Mouse (Mus musculus): ENCODE measurements around the gene Olfr116. TPM values are rescaled to one million over a fixed set of nuclear protein-coding genes. Genes with fewer than 3 reads are reported as not detected.

The Olfr116 gene
- not detected in 2 replicates for polyA plus RNA-seq (2012; rRNA removed)

GRCm38 (mm10) chr17:37627009-37627408 is at the start of gene Olfr116, which contains the start of gene Olfr115:
Olfr116 (minus strand) TSS chr17:37627199.
Olfr115 (minus strand) TSS chr17:37627109.
- DNase-seq (ENCODE audit: extremely low spot score in 1 of 2, low spot score in 1 of 2) = no peak

GRCm38 (mm10) chr17:37666688-37667087 is 39.7 kb upstream of the Olfr116 start, which contains the start of gene Olfr118:
Olfr118 (plus strand) TSS chr17:37666988.
- DNase-seq (ENCODE audit: extremely low spot score in 1 of 2, low spot score in 1 of 2) = no peak

GRCm38 (mm10) chr17:37663682-37664081 is 36.7 kb upstream of the Olfr116 start, which contains the start of gene Olfr117:
Olfr117 (minus strand) TSS chr17:37663782.
- DNase-seq (ENCODE audit: extremely low spot score in 1 of 2, low spot score in 1 of 2) = no peak

GRCm38 (mm10) chr17:37592643-37593042 is 34.4 kb downstream of the Olfr116 start, which contains the start of gene Olfr114:
Olfr114 (minus strand) TSS chr17:37592743.
- DNase-seq (ENCODE audit: extremely low spot score in 1 of 2, low spot score in 1 of 2) = no peak

GRCm38 (mm10) chr17:37577563-37577962 is 49.4 kb downstream of the Olfr116 start, which contains the start of gene Olfr113:
Olfr113 (minus strand) TSS chr17:37577663.
- no peak for DNase-seq (ENCODE audit: extremely low spot score in 1 of 2, low spot score in 1 of 2)

Other genes starting within 250 kb of the Olfr116 start
- not detected in 2 replicates for gene Olfr105-ps, start 248.2 kb downstream of the Olfr116 start, polyA plus RNA-seq (2012; rRNA removed)
- gene Olfr106-ps, start 236.8 kb downstream of the Olfr116 start, polyA plus RNA-seq (2012; rRNA removed) = not detected in 2 replicates
- gene Olfr107, start 228.0 kb downstream of the Olfr116 start, polyA plus RNA-seq (2012; rRNA removed) = not detected in 2 replicates
- not detected in 2 replicates for gene Olfr108, start 181.7 kb downstream of the Olfr116 start, polyA plus RNA-seq (2012; rRNA removed)
- 0.02 TPM in 1 of 2 replicates, not detected in the other for gene Olfr109, start 168.3 kb downstream of the Olfr116 start, polyA plus RNA-seq (2012; rRNA removed)
- not detected in 2 replicates for gene H2-M2, start 143.6 kb downstream of the Olfr116 start, polyA plus RNA-seq (2012; rRNA removed)
- 0.82 and 0.96 TPM in 2 replicates for gene Olfr110, start 134.7 kb downstream of the Olfr116 start, polyA plus RNA-seq (2012; rRNA removed)
- gene Olfr111, start 119.2 kb downstream of the Olfr116 start, polyA plus RNA-seq (2012; rRNA removed) = 1.3 and 1.6 TPM in 2 replicates
- not detected in 2 replicates for gene Olfr112, start 57.7 kb downstream of the Olfr116 start, polyA plus RNA-seq (2012; rRNA removed)
- gene Olfr113, start 49.5 kb downstream of the Olfr116 start, polyA plus RNA-seq (2012; rRNA removed) = not detected in 2 replicates
- gene Olfr114, start 34.5 kb downstream of the Olfr116 start, polyA plus RNA-seq (2012; rRNA removed) = not detected in 2 replicates
- gene Olfr115, start 90 bp downstream of the Olfr116 start, polyA plus RNA-seq (2012; rRNA removed) = 0.11 TPM in 1 of 2 replicates, not detected in the other
- not detected in 2 replicates for gene Olfr117, start 36.6 kb upstream of the Olfr116 start, polyA plus RNA-seq (2012; rRNA removed)
- gene Olfr118, start 39.8 kb upstream of the Olfr116 start, polyA plus RNA-seq (2012; rRNA removed) = 0.10 and 0.15 TPM in 2 replicates
- 0.06 TPM in 1 of 2 replicates, not detected in the other for gene Olfr119, start 69.4 kb upstream of the Olfr116 start, polyA plus RNA-seq (2012; rRNA removed)
- gene Olfr120, start 94.6 kb upstream of the Olfr116 start, polyA plus RNA-seq (2012; rRNA removed) = not detected in 2 replicates
- 0.08 TPM in 1 of 2 replicates, not detected in the other for gene Olfr121, start 121.7 kb upstream of the Olfr116 start, polyA plus RNA-seq (2012; rRNA removed)
- gene Olfr122, start 141.4 kb upstream of the Olfr116 start, polyA plus RNA-seq (2012; rRNA removed) = 0.08 TPM in 1 of 2 replicates, not detected in the other
- gene Olfr123, start 166.3 kb upstream of the Olfr116 start, polyA plus RNA-seq (2012; rRNA removed) = not detected in 2 replicates
- 0.04 TPM in 1 of 2 replicates, not detected in the other for gene Olfr124, start 172.7 kb upstream of the Olfr116 start, polyA plus RNA-seq (2012; rRNA removed)
- not detected in 2 replicates for gene Olfr125, start 205.8 kb upstream of the Olfr116 start, polyA plus RNA-seq (2012; rRNA removed)
- gene Olfr126, start 220.3 kb upstream of the Olfr116 start, polyA plus RNA-seq (2012; rRNA removed) = not detected in 2 replicates

Measured in frontal cortex, adult 2 months (tissue).